Mouse (Mus musculus) neural tube, embryonic 15.5 days (tissue): ENCODE results near the gene Eppin. TPM values are rescaled to one million over a fixed set of nuclear protein-coding genes. Genes with fewer than 3 reads are reported as not detected.
"Not testable (repeated sequence)": the region's sequence is repeated elsewhere in the genome, so short reads cannot be mapped to it uniquely, and the experiment has no call there.

ENCODE experiments used
- ATAC-seq: fragments of 200-750 bp; cut with Nextera tagmentation; 2 replicates; pipeline ENCODE4 v1.8.0; 2017; ENCODE audit warnings: mild to moderate bottlenecking, moderate TSS enrichment, moderate library complexity; ENCODE audit not compliant: low FRiP score
- H3K27ac ChIP-seq: fragments of 300-500 bp; sonication (generic); replicated peaks from 2 replicates; pipeline ENCODE4 v1.5.1; 2015; ENCODE audit warnings: mild to moderate bottlenecking, inconsistent platforms
- H3K27me3 ChIP-seq: fragments of 300-500 bp; sonication (generic); replicated peaks from 2 replicates; pipeline ENCODE4 v1.6.1; 2015; ENCODE audit warnings: inconsistent platforms
- H3K36me3 ChIP-seq: fragments of 300-500 bp; sonication (generic); 2 replicates; pipeline ENCODE4 v1.6.1; 2015; ENCODE audit warnings: inconsistent platforms
- H3K4me1 ChIP-seq: fragments of 300-500 bp; sonication (generic); 2 replicates; pipeline ENCODE4 v1.6.1; 2015; ENCODE audit warnings: inconsistent platforms
- H3K4me2 ChIP-seq: fragments of 300-500 bp; sonication (generic); 2 replicates; pipeline ENCODE4 v1.6.1; 2015; ENCODE audit warnings: inconsistent platforms, mild to moderate bottlenecking, moderate library complexity
- H3K4me3 ChIP-seq: fragments of 300-500 bp; sonication (generic); replicated peaks from 2 replicates; pipeline ENCODE4 v1.5.1; 2015; ENCODE audit warnings: mild to moderate bottlenecking, inconsistent platforms
- H3K9ac ChIP-seq: fragments of 300-500 bp; sonication (generic); replicated peaks from 2 replicates; pipeline ENCODE4 v1.6.1; 2015; ENCODE audit warnings: mild to moderate bottlenecking, inconsistent platforms
- H3K9me3 ChIP-seq: fragments of 300-500 bp; sonication (generic); replicated peaks from 2 replicates; pipeline ENCODE4 v1.6.1; 2016; ENCODE audit warnings: inconsistent platforms
- WGBS: fragments of 180-500 bp; shearing (Covaris S2); methylation state at CpG from one replicate; pipeline ENCODE4 v1.1.7; 2015; ENCODE audit warnings: mixed read lengths; 5-methylcytosine and 5-hydroxymethylcytosine counted together
- polyA plus RNA-seq: library from polyadenylated mRNA; unstranded; fragments of >200 nt; fragmentation: Nextera tagmentation; extraction: Ambion mirVana; gene quantifications from 2 replicates; pipeline ENCODE4 v1.2.1, GENCODE M21; 2015

Gene Eppin
- not detected in 2 replicates for polyA plus RNA-seq

GRCm38 (mm10) chr2:164593494-164593893, at the start of gene Eppin:
Gene Eppin (minus strand): TSS chr2:164593594.
- Histone ChIP-seq H3K4me2 (no peak within 1 kb of the TSS), H3K36me3 (no peaks in the 10 kb centered on the region), H3K9ac (no peak within 1 kb of the TSS), H3K4me3 (no peak within 1 kb of the TSS), H3K9me3 (no peaks in the 10 kb centered on the region), H3K27me3 (no peaks in the 10 kb centered on the region), H3K4me1 (no peaks in the 10 kb centered on the region), H3K27ac (no peak within 1 kb of the TSS)
- no peak for ATAC-seq
- 79% methylated on average over 4 of the region's 4 CpGs for WGBS

GRCm38 (mm10) chr2:164641881-164642673, 48.7 kb upstream of the Eppin start:
- no peaks in the 10 kb centered on the region for H3K4me1 ChIP-seq
- H3K4me2 ChIP-seq, result no peak overlapping the region
- no peaks in the 10 kb centered on the region for H3K36me3 ChIP-seq
- H3K27ac ChIP-seq, result no peak overlapping the region
- no peaks in the 10 kb centered on the region for H3K27me3 ChIP-seq
- WGBS, result 65% methylated on average over 13 of the region's 13 CpGs
- no peak overlapping the region for H3K4me3 ChIP-seq
- no peak overlapping the region for H3K9ac ChIP-seq
- no peak for ATAC-seq
- H3K9me3 ChIP-seq, result no peaks in the 10 kb centered on the region

GRCm38 (mm10) chr2:164641129-164641528, 47.7 kb upstream of the Eppin start:
- no peak overlapping the region for H3K27ac ChIP-seq
- H3K9ac ChIP-seq, result no peak overlapping the region
- no peaks in the 10 kb centered on the region for H3K36me3 ChIP-seq
- ATAC-seq, result no peak
- H3K9me3 ChIP-seq, result no peaks in the 10 kb centered on the region
- no peak overlapping the region for H3K4me2 ChIP-seq
- WGBS, result 60% methylated on average over 7 of the region's 7 CpGs
- no peaks in the 10 kb centered on the region for H3K27me3 ChIP-seq
- no peaks in the 10 kb centered on the region for H3K4me1 ChIP-seq
- no peak overlapping the region for H3K4me3 ChIP-seq

GRCm38 (mm10) chr2:164638696-164639095, 45.3 kb upstream of the Eppin start, which contains the start of gene Wfdc16:
Gene Wfdc16 (minus strand): TSS chr2:164638796.
- 92% methylated on average over 3 of the region's 3 CpGs for WGBS

GRCm38 (mm10) chr2:164635266-164635665, 41.9 kb upstream of the Eppin start:
- ATAC-seq, result no peak

More at GRCm38 (mm10) chr2:164638696-164639095, 45.3 kb upstream of the Eppin start, which contains the start of gene Wfdc16:
- Histone ChIP-seq H3K27ac (no peak within 1 kb of the TSS), H3K4me1 (no peaks in the 10 kb centered on the region), H3K9ac (no peak within 1 kb of the TSS), H3K36me3 (no peaks in the 10 kb centered on the region), H3K4me3 (no peak within 1 kb of the TSS), H3K9me3 (no peaks in the 10 kb centered on the region), H3K4me2 (no peak within 1 kb of the TSS), H3K27me3 (no peaks in the 10 kb centered on the region)
- ATAC-seq, result no peak

GRCm38 (mm10) chr2:164621775-164622174, 28.4 kb upstream of the Eppin start:
- Histone ChIP-seq H3K36me3 (no peaks in the 10 kb centered on the region), H3K27ac (no peak overlapping the region), H3K4me1 (no peaks in the 10 kb centered on the region), H3K27me3 (no peaks in the 10 kb centered on the region), H3K4me2 (no peak overlapping the region), H3K4me3 (no peak overlapping the region), H3K9me3 (no peaks in the 10 kb centered on the region), H3K9ac (no peak overlapping the region)
- WGBS, result 82% methylated on average over 4 of the region's 4 CpGs
- no peak for ATAC-seq

More at GRCm38 (mm10) chr2:164635266-164635665, 41.9 kb upstream of the Eppin start:
- Histone ChIP-seq H3K9me3 (no peaks in the 10 kb centered on the region), H3K4me1 (no peaks in the 10 kb centered on the region), H3K27ac (no peak overlapping the region), H3K36me3 (no peaks in the 10 kb centered on the region), H3K4me2 (no peak overlapping the region), H3K27me3 (no peaks in the 10 kb centered on the region), H3K4me3 (no peak overlapping the region), H3K9ac (no peak overlapping the region)
- 74% methylated on average over 9 of the region's 9 CpGs for WGBS

GRCm38 (mm10) chr2:164619050-164619449, 25.7 kb upstream of the Eppin start:
- no peaks in the 10 kb centered on the region for H3K9me3 ChIP-seq
- WGBS, result 86% methylated on average over 5 of the region's 5 CpGs

GRCm38 (mm10) chr2:164615386-164615785, 22.0 kb upstream of the Eppin start:
- Histone ChIP-seq H3K9me3 (no peaks in the 10 kb centered on the region), H3K4me1 (no peaks in the 10 kb centered on the region), H3K4me3 (no peak overlapping the region), H3K9ac (no peak overlapping the region), H3K4me2 (no peak overlapping the region), H3K36me3 (no peaks in the 10 kb centered on the region), H3K27me3 (no peaks in the 10 kb centered on the region), H3K27ac (no peak overlapping the region)
- 90% methylated on average over 3 of the region's 3 CpGs for WGBS
- ATAC-seq, result no peak

More at GRCm38 (mm10) chr2:164619050-164619449, 25.7 kb upstream of the Eppin start:
- Histone ChIP-seq H3K4me3 (no peak overlapping the region), H3K4me1 (no peaks in the 10 kb centered on the region), H3K4me2 (no peak overlapping the region), H3K9ac (no peak overlapping the region), H3K27me3 (no peaks in the 10 kb centered on the region), H3K36me3 (no peaks in the 10 kb centered on the region), H3K27ac (no peak overlapping the region)
- ATAC-seq, result no peak

- H3K27me3 ChIP-seq, H3K27ac ChIP-seq, H3K4me2 ChIP-seq, H3K4me1 ChIP-seq, H3K9ac ChIP-seq, ATAC-seq, H3K4me3 ChIP-seq, H3K9me3 ChIP-seq, H3K36me3 ChIP-seq: not testable (repeated sequence)
- 56% methylated on average over 8 of the region's 8 CpGs for WGBS
These were observed 20.1 kb upstream of the Eppin start, which contains the start of the genes Wfdc6b and Wfdc8 for GRCm38 (mm10) chr2:164613471-164613870. Gene Wfdc6b (plus strand): TSS chr2:164613522. Gene Wfdc8 (minus strand): TSS chr2:164613626.

- WGBS, result 78% methylated on average over 6 of the region's 6 CpGs
- no peak for ATAC-seq
- Histone ChIP-seq H3K4me1 (no peaks in the 10 kb centered on the region), H3K27ac (no peak overlapping the region), H3K4me3 (no peak overlapping the region), H3K36me3 (no peaks in the 10 kb centered on the region), H3K9me3 (no peaks in the 10 kb centered on the region), H3K9ac (no peak overlapping the region), H3K4me2 (no peak overlapping the region), H3K27me3 (no peaks in the 10 kb centered on the region)
These were observed 15.4 kb upstream of the Eppin start for GRCm38 (mm10) chr2:164608781-164609180.

- H3K9me3 ChIP-seq, result no peaks in the 10 kb centered on the region
- WGBS, result 92% methylated on average over 8 of the region's 8 CpGs
- H3K4me1 ChIP-seq, result no peaks in the 10 kb centered on the region
- no peak overlapping the region for H3K9ac ChIP-seq
- no peak overlapping the region for H3K4me2 ChIP-seq
- H3K4me3 ChIP-seq, result no peak overlapping the region
- H3K27ac ChIP-seq, result no peak overlapping the region
- ATAC-seq, result no peak
- H3K27me3 ChIP-seq, result no peaks in the 10 kb centered on the region
- no peaks in the 10 kb centered on the region for H3K36me3 ChIP-seq
These were observed 11.0 kb upstream of the Eppin start for GRCm38 (mm10) chr2:164604411-164604810.

- Histone ChIP-seq H3K36me3 (no peaks in the 10 kb centered on the region), H3K4me2 (no peak overlapping the region), H3K27ac (no peak overlapping the region), H3K4me1 (no peaks in the 10 kb centered on the region), H3K9ac (no peak overlapping the region), H3K4me3 (no peak overlapping the region), H3K27me3 (no peaks in the 10 kb centered on the region), H3K9me3 (no peaks in the 10 kb centered on the region)
- 92% methylated on average over 3 of the region's 3 CpGs for WGBS
- ATAC-seq, result no peak
These were observed 10.1 kb upstream of the Eppin start for GRCm38 (mm10) chr2:164603482-164603881.
